Mouse (Mus musculus) hindbrain, embryonic 13.5 days (tissue): Measurements from ENCODE around the gene Tesc. TPM values are rescaled to one million over a fixed set of nuclear protein-coding genes. Genes with fewer than 3 reads are reported as not detected.

Experiments
- ATAC-seq: fragments of 200-750 bp; cut with Nextera tagmentation; 2 replicates; pipeline ENCODE4 v1.8.0; 2017; ENCODE audit warnings: moderate TSS enrichment; ENCODE audit not compliant: low FRiP score
- H3K27ac ChIP-seq: fragments of 300-500 bp; sonication (generic); 2 replicates; pipeline ENCODE4 v1.5.1; 2015; ENCODE audit warnings: inconsistent platforms, mild to moderate bottlenecking, moderate library complexity
- H3K27me3 ChIP-seq: fragments of 300-500 bp; sonication (generic); 2 replicates; pipeline ENCODE4 v1.6.1; 2015; ENCODE audit warnings: mild to moderate bottlenecking, inconsistent platforms
- H3K36me3 ChIP-seq: fragments of 300-500 bp; sonication (generic); 2 replicates; pipeline ENCODE4 v1.6.1; 2015; ENCODE audit warnings: mild to moderate bottlenecking, inconsistent platforms
- H3K4me1 ChIP-seq: fragments of 300-500 bp; sonication (generic); replicated peaks from 2 replicates; pipeline ENCODE4 v1.6.1; 2015; ENCODE audit warnings: inconsistent platforms
- H3K4me2 ChIP-seq: fragments of 300-500 bp; sonication (generic); 2 replicates; pipeline ENCODE4 v1.6.1; 2015; ENCODE audit warnings: inconsistent platforms, mild to moderate bottlenecking, moderate library complexity
- H3K4me3 ChIP-seq: fragments of 300-500 bp; sonication (generic); 2 replicates; pipeline ENCODE4 v1.5.1; 2015; ENCODE audit warnings: mild to moderate bottlenecking, inconsistent platforms
- H3K9ac ChIP-seq: fragments of 300-500 bp; sonication (generic); 2 replicates; pipeline ENCODE4 v1.6.1; 2015; ENCODE audit warnings: mild to moderate bottlenecking, inconsistent platforms
- H3K9me3 ChIP-seq: fragments of 300-500 bp; sonication (generic); 2 replicates; pipeline ENCODE4 v1.6.1; 2016; ENCODE audit warnings: inconsistent platforms
- WGBS: fragments of 180-500 bp; shearing (Covaris S2); methylation state at CpG from one replicate; pipeline ENCODE4 v1.1.7; 2015; 5-methylcytosine and 5-hydroxymethylcytosine counted together
- polyA plus RNA-seq: library from polyadenylated mRNA; unstranded; fragments of >200 nt; fragmentation: Nextera tagmentation; extraction: Ambion mirVana; gene quantifications from 2 replicates; pipeline ENCODE4 v1.2.1, GENCODE M21; 2015

Tesc gene
- polyA plus RNA-seq, 1 experiment from 2014 or later = 1.6 TPM

DNA sequence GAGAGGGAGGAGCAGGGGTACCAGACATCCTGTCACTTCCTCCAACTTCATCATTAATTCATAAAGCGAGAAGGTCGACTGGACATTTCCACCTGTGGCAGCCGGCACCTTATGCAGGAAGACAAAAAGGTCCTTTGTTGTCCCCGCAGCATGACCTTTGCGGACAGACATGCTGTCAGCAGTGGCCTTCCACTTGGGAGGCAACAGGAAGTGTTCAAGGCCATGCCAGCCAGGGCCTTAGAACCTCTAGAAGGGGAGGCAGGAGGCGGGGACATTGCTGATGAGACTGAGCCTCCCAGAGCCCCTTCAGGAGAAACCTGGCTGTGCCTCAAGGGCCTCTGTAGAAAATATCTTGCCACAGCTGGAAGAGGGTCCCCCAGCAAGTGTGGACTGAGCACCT is 6.2 kb downstream of the Tesc start:
- H3K4me2 ChIP-seq = no peak overlapping the region
- H3K9ac ChIP-seq = no peak overlapping the region
- no peak for ATAC-seq
- no peaks in the 10 kb centered on the region for H3K9me3 ChIP-seq
- no peaks in the 10 kb centered on the region for H3K36me3 ChIP-seq
- H3K4me3 ChIP-seq = no peak overlapping the region
- 73% methylated on average over 6 of the region's 6 CpGs for WGBS
- H3K4me1 ChIP-seq = peaks cover 25% of the 10 kb centered on the region
- H3K27me3 ChIP-seq = peaks cover 25% of the 10 kb centered on the region
- no peak overlapping the region for H3K27ac ChIP-seq

DNA sequence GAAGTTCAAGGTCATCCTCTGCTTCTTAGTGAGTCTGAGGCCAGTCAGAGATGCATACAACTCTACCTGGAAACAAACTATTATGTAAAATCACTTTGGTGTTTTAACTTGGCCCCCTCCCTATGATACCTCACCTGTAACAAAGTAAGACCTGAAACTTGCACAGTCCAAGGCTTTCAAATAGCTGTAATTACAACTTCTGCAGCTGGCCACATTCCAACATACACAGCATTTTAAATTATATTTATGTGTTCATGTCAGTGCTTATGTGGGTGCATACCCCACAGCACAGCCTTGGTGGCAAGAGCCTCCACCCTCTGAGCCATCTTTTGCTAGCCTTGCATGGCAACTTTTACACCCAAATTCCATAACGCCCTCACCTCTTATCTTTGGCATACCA is 7.1 kb downstream of the Tesc start:
- no peaks in the 10 kb centered on the region for H3K9me3 ChIP-seq
- 91% methylated on average over 1 of the region's 1 CpGs for WGBS

DNA sequence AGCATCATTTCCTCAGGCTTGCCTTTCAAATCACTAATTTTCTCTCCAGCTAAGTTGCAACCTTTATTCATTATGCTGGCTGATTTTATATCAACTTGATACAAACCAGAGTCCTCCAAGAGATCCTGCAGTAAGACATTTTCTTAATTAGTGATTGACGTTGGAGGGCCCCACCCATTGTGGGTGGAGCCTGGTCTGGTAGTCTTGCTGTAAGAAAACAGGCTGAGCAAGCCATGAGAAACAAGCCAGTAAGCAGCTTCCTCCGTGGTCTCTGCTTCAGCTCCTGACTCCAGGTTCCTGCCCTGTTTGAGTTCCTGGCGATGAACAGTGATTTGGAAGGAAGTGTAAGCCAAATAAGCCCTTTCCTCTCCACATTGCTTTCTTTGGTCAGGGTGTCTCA is 8.2 kb downstream of the Tesc start:
- H3K27me3 ChIP-seq = peaks cover 4% of the 10 kb centered on the region
- H3K27ac ChIP-seq = no peak overlapping the region
- H3K4me1 ChIP-seq = peaks cover 23% of the 10 kb centered on the region
- no peak overlapping the region for H3K4me3 ChIP-seq
- ATAC-seq = no peak
- H3K9ac ChIP-seq = no peak overlapping the region
- WGBS = 69% methylated on average over 3 of the region's 3 CpGs
- H3K9me3 ChIP-seq = no peaks in the 10 kb centered on the region
- no peak overlapping the region for H3K4me2 ChIP-seq
- no peaks in the 10 kb centered on the region for H3K36me3 ChIP-seq

More for the DNA sequence above, 7.1 kb downstream of the Tesc start:
- Histone ChIP-seq H3K4me1 (peaks cover 24% of the 10 kb centered on the region), H3K9ac (no peak overlapping the region), H3K27me3 (peaks cover 16% of the 10 kb centered on the region), H3K27ac (no peak overlapping the region), H3K4me3 (no peak overlapping the region), H3K4me2 (no peak overlapping the region), H3K36me3 (no peaks in the 10 kb centered on the region)
- no peak for ATAC-seq

DNA sequence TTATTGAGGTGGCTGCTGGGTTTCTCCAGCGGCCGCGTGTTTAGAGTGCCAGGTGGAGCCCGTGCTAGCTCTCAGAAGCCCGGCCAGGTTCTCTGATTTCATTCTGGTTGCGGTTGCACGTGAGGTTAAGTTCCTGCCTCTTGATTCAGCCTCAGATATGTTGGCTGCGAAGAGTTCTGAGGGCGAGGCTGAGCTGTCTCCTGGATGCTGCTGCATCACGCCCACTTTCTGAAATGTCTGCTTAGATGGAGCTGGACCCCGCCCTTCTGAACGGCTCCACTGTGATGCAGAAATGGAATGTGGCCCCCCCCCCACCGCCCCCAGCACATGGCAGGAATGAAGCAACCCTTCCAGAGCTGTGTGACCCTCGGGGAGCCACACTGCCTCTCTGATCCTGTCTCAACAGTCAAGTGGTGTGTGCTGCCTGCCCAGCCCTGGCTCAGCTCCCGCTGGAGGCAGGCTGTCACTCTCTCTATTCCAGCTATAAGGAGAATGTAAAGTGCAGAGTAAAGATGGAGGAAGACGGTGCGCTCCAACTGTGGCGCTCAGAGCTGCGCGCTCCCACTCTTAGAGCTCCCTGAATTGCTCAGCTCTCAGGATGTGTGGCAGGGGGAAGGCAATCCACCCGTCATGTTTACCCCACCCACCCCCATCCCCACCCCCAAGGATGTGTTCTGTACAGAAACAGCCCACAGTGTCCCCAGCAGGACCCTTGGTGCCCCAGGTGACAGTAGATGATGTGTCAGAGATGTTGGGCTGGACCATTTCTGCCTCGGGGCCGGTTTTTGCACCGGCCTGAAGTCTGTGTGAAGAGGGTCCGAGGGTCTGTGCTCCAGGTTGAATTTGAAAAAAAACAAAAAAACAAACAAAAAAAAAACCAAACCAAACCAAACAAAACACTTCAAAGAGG is 9.6 kb downstream of the Tesc start:
- 42% methylated on average over 25 of the region's 25 CpGs for WGBS
- H3K4me1 ChIP-seq = peaks cover 23% of the 10 kb centered on the region
- no peak for ATAC-seq
- H3K9ac ChIP-seq = no peak overlapping the region; the same call in 1 of the 2 replicates
- no peaks in the 10 kb centered on the region for H3K9me3 ChIP-seq
- H3K27me3 ChIP-seq = no peaks in the 10 kb centered on the region
- H3K36me3 ChIP-seq = no peaks in the 10 kb centered on the region
- H3K4me2 ChIP-seq = peak overlapping the region; percentile 25
- H3K4me3 ChIP-seq = no peak overlapping the region
- H3K27ac ChIP-seq = peak overlapping the region; percentile 41

DNA sequence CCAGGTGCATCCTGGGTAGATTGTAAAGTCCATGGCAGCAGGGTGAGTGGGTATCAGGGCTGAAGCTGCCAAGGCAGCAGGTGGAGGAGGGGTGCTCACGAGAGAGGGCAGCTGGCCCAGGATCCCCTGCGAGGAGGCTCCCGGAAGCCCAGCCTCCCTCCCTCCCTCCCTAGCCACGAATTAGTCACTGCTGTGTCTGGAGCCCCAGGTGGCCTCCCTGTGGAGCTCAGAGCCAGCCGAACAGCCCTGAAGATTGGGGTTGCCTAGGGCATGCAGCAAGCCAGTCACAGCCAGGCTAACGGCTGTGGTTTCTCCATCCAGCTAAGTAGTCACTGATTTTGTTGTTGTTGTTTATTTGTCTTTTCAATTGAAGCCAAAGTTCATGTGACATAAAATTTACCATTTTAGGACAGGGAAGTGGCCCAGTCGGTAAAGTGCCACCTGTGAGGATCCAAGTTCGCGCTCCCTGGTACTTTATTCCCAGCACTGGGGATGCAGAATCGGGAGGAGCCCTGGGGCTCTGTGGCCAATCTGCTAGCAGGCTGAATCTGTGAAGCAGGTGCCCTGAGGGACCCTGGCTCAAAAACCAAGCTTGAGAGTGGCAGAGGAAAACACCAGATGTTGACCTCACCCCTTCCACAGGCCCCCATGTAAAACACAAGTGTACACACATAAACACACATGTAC is 10.4 kb downstream of the Tesc start:
- peak overlapping the region; percentile 25; the same call in 1 of the 2 replicates for H3K4me2 ChIP-seq
- 12% methylated on average over 10 of the region's 10 CpGs for WGBS
- peak overlapping the region; percentile 41 for H3K27ac ChIP-seq
- no peak overlapping the region; the same call in 1 of the 2 replicates for H3K9ac ChIP-seq
- peaks cover 23% of the 10 kb centered on the region for H3K4me1 ChIP-seq
- H3K36me3 ChIP-seq = no peaks in the 10 kb centered on the region
- H3K4me3 ChIP-seq = no peak overlapping the region
- no peaks in the 10 kb centered on the region for H3K27me3 ChIP-seq
- peak; percentile 77 for ATAC-seq
- H3K9me3 ChIP-seq = no peaks in the 10 kb centered on the region

DNA sequence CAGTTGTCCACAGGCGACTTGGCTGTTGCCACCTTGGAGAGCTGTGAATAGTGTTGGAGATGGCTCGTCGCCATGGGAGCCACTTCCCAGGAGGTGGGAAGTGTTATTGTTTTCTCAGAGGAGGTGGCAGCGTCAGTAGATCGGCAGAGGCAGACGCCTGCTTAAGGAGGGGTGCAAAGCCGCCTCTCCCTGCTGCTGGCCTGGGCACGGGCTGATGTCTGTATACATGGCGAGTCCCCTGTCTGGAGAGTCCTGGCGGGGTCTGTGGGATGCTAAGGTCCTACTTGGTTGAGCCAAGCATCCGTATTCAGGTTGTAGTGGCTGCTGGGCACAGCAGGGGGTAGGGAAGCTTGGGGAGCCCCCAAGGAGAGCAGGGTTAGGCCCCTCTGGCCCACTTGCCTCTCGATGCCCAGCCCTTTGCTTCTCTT is 11.7 kb downstream of the Tesc start:
- H3K9me3 ChIP-seq = no peaks in the 10 kb centered on the region
- no peak overlapping the region for H3K27ac ChIP-seq
- WGBS = 25% methylated on average over 12 of the region's 12 CpGs

DNA sequence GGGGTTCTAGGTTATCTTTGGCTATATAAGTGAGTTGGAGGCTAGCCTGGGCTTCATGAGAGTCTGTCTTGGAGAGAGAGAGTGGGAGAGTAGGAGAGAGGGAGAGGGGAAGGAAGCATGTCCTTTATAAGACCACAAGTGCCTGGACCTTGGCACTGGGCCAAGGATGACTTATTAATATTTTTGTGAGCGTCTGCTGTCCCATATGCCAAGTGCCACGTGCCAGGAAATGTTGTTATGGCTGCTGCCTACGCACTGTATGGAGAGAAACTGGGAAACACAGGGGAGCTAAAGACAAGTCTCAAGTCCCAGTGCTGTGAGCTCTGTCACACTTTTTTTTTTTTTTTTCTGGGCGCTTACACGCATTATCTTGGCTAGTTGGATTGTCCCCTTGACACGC is 15.1 kb downstream of the Tesc start:
- WGBS = 92% methylated on average over 6 of the region's 6 CpGs
- H3K4me1 ChIP-seq = peaks cover 15% of the 10 kb centered on the region
- no peaks in the 10 kb centered on the region for H3K9me3 ChIP-seq
- no peak overlapping the region for H3K4me2 ChIP-seq
- H3K27me3 ChIP-seq = no peaks in the 10 kb centered on the region
- H3K9ac ChIP-seq = no peak overlapping the region
- H3K4me3 ChIP-seq = no peak overlapping the region
- H3K36me3 ChIP-seq = no peaks in the 10 kb centered on the region
- ATAC-seq = no peak
- H3K27ac ChIP-seq = no peak overlapping the region

More for the DNA sequence above, 11.7 kb downstream of the Tesc start:
- no peak for ATAC-seq
- Histone ChIP-seq H3K4me1 (peaks cover 23% of the 10 kb centered on the region), H3K4me3 (no peak overlapping the region), H3K9ac (no peak overlapping the region), H3K4me2 (no peak overlapping the region), H3K36me3 (no peaks in the 10 kb centered on the region), H3K27me3 (no peaks in the 10 kb centered on the region)

DNA sequence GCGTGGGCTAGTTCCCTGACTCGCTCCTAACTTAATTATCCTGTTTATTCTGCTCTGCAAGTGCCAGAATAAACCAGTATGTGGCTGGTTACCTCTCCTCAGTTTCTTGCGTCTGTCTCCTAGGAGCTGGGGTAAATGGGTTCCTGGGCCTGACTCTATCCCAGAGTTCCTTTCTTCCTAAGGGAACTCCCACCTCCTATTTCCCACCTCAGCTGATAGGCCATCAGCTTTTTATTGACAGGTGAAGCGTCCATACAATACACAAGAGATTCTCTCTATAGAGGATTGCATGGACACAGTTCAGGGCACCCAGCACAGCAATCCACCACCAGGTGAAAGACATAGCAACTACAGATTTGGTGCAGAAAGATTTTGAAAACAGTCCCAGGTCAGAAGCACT is 16.2 kb downstream of the Tesc start:
- H3K27ac ChIP-seq = no peak overlapping the region
- H3K4me3 ChIP-seq = no peak overlapping the region
- no peaks in the 10 kb centered on the region for H3K9me3 ChIP-seq
- ATAC-seq = no peak
- H3K9ac ChIP-seq = no peak overlapping the region
- H3K36me3 ChIP-seq = no peaks in the 10 kb centered on the region
- no peak overlapping the region for H3K4me2 ChIP-seq
- no peaks in the 10 kb centered on the region for H3K27me3 ChIP-seq
- WGBS = 87% methylated on average over 4 of the region's 4 CpGs
- H3K4me1 ChIP-seq = peaks cover 8% of the 10 kb centered on the region

GRCm38 (mm10) chr5:118044907-118045306 is 17.4 kb downstream of the Tesc start:
- Histone ChIP-seq H3K4me2 (no peak overlapping the region), H3K4me1 (no peaks in the 10 kb centered on the region), H3K27me3 (no peaks in the 10 kb centered on the region), H3K4me3 (no peak overlapping the region), H3K9ac (no peak overlapping the region), H3K36me3 (no peaks in the 10 kb centered on the region), H3K27ac (no peak overlapping the region), H3K9me3 (no peaks in the 10 kb centered on the region)
- ATAC-seq = no peak
- WGBS = 87% methylated on average over 6 of the region's 6 CpGs

DNA sequence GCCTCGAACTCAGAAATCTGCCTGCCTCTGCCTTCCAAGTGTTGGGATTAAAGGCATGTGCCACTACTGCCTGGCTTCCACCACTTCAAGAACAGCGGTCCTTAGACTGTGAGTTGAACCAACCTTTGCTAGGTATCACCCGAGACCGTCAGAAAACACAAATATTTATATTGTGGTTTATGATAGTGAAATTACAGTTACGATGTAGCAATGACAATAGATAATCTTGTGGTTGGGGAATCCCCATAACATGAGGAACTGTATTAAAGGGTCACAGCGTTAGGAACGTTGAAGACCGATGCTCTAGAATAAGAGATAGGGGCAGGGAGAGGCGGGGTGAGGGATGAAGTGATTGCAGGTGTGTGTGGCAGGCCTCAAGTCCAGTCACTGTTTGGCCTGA is 17.8 kb downstream of the Tesc start:
- H3K9ac ChIP-seq = no peak overlapping the region
- no peak overlapping the region for H3K27ac ChIP-seq
- no peaks in the 10 kb centered on the region for H3K36me3 ChIP-seq
- no peak for ATAC-seq
- no peak overlapping the region for H3K4me3 ChIP-seq
- H3K9me3 ChIP-seq = no peaks in the 10 kb centered on the region
- no peaks in the 10 kb centered on the region for H3K4me1 ChIP-seq
- H3K27me3 ChIP-seq = no peaks in the 10 kb centered on the region
- no peak overlapping the region for H3K4me2 ChIP-seq
- WGBS = 96% methylated on average over 9 of the region's 9 CpGs

- 91% methylated on average over 14 of the region's 14 CpGs for WGBS
- Histone ChIP-seq H3K27ac (no peak overlapping the region), H3K4me2 (no peak overlapping the region), H3K36me3 (no peaks in the 10 kb centered on the region), H3K9me3 (no peaks in the 10 kb centered on the region), H3K4me1 (no peaks in the 10 kb centered on the region), H3K4me3 (no peak overlapping the region), H3K27me3 (no peaks in the 10 kb centered on the region), H3K9ac (no peak overlapping the region)
- ATAC-seq = no peak
Measured at GRCm38 (mm10) chr5:118047091-118047757, 19.7 kb downstream of the Tesc start.

- H3K36me3 ChIP-seq = no peaks in the 10 kb centered on the region
- no peak overlapping the region for H3K4me3 ChIP-seq
- H3K9ac ChIP-seq = no peak overlapping the region
- H3K27me3 ChIP-seq = no peaks in the 10 kb centered on the region
- H3K4me2 ChIP-seq = no peak overlapping the region
- no peak overlapping the region for H3K27ac ChIP-seq
- WGBS = 83% methylated on average over 4 of the region's 4 CpGs
- no peaks in the 10 kb centered on the region for H3K4me1 ChIP-seq
- H3K9me3 ChIP-seq = no peaks in the 10 kb centered on the region
- ATAC-seq = no peak
Measured at GRCm38 (mm10) chr5:118048412-118048811, 20.9 kb downstream of the Tesc start.
